Mouse (Mus musculus): ENCODE measurements around the gene Hnrnpab. TPM values are rescaled to one million over a fixed set of nuclear protein-coding genes. Genes with fewer than 3 reads are reported as not detected.

The Hnrnpab gene
- polyA plus RNA-seq, 1 experiment from 2014 or later: 703 TPM

DNA sequence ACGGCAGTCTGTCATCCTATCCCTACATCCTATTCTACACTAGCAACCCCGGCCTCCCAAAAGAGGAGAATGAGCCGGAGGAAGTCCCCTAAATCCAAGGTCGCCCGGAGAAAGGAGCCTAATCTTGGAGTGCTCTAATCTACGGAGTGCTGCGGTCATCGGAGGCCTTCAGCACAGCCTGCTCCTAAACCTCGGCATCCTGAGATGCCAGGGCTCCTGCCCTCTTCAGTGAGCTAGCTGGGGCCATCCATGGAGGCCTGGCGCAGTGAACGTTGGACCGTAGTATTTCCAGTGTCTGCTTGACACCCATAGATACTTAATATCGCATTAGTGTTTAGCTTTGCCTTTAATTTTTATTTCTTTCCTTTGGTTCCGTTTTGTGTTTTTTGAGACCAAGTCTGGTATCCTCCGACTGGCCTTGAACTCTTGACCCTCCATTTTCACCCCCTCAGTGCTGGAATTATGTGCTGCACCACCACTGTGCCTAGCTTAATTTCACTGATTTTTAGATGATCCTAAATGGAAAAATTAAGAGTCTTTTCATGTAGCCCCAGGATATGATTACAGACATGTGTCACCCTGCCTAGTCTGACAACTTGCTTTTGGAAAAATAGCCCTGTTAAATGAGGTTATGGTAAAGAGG, 570 bp upstream of the Hnrnpab start:
- Histone ChIP-seq H3K27ac (ENCODE audit: low read depth) (peak overlapping the region; percentile 97), H3K4me3 (ENCODE audit: low read depth, low read length) (peak overlapping the region; percentile 97), H3K27me3 (ENCODE audit: insufficient read depth, low read length) (no peaks in the 10 kb centered on the region), H3K9me3 (ENCODE audit: low read depth, low read length) (no peaks in the 10 kb centered on the region), H3K4me1 (ENCODE audit: insufficient read depth) (no peaks in the 10 kb centered on the region), H3K36me3 (ENCODE audit: insufficient read depth) (peaks cover 38% of the 10 kb centered on the region), H3K9ac (peak overlapping the region; percentile 99), H3K4me2 (peak overlapping the region; percentile 89)
- ATAC-seq (ENCODE audit: insufficient read depth): peak; percentile 55
- WGBS: 6% methylated on average over 15 of the region's 15 CpGs
- no peak for TF ChIP-seq CTCF (IDR thresholded peaks at IDR 0.05; ENCODE audit: low read depth)
- DNase-seq: no peak

DNA sequence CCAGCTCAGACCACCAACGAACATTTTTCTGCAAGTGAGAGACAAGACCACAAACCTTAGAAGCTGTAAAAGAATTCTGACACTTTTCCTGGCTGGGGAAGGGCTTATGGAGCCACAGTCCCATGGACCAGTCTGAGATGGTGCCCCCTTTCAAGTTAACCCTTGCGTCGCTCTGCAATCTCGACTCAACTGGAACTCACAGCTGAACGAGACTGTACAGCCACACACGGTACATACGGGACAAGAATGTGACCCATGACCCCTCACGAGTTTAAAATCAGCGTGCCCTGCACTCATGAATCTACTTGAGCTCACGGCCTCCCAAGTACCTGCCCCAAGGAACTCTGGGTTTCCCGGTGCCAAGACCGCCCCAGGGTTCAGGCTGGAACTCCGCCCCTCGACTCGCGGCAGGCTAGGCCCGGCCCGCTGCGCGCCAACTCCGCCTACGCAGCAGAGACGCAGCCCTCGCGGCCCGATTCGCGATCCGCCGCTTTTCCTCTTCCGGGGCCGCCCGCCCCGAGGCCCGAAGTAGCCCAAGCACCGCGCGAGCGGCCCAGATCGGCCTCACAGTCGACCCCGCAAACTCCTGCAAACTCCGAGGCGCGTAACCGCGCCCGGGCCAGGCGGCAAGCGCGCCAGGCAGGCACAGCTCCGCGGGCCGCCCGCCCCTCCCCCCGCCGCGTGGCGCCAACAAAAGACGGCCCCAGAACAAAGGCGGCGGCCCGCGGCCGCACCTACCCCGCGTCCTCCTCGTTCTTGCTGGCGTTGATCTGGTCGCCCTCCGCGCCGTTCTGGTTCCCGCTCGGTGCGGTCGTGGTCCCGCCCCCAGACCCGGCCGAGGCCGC, 823 bp downstream of the Hnrnpab start:
- peak overlapping the region; percentile 97 for H3K4me3 ChIP-seq (ENCODE audit: low read depth, low read length)
- no peaks in the 10 kb centered on the region for H3K27me3 ChIP-seq (ENCODE audit: insufficient read depth, low read length)
- WGBS: under 1% methylated on average over 71 of the region's 81 CpGs
- DNase-seq (peak; percentile 93), ATAC-seq (ENCODE audit: insufficient read depth) (peak; percentile 77)
- peak overlapping the region; percentile 66 for H3K4me2 ChIP-seq
- no peak for TF ChIP-seq CTCF (IDR thresholded peaks at IDR 0.05; ENCODE audit: low read depth)
- peak overlapping the region; percentile 99 for H3K9ac ChIP-seq
- no peaks in the 10 kb centered on the region for H3K9me3 ChIP-seq (ENCODE audit: low read depth, low read length)
- peaks cover 51% of the 10 kb centered on the region for H3K36me3 ChIP-seq (ENCODE audit: insufficient read depth)
- no peaks in the 10 kb centered on the region for H3K4me1 ChIP-seq (ENCODE audit: insufficient read depth)
- peak overlapping the region; percentile 97 for H3K27ac ChIP-seq (ENCODE audit: low read depth)

DNA sequence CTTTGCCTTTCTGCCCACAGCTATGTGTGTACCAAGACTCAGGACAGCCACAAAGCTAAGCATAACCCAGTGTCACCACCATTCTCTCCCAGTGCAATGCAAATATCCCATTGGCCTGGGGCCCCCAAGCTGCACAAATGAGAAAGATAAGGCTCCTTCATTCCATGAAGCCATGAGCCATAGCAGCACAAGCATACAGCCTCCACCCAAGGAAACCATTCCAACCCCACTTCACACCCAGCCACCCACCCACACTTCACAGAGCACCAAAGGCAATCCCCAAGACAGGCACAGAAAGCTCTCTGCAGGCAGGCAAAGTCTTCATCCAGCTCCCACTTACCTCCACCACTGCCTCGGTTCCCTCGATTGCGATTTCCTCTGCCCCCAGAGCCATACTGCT, 4.4 kb downstream of the Hnrnpab start:
- no peak for ATAC-seq (ENCODE audit: insufficient read depth)
- WGBS: 83% methylated on average over 3 of the region's 3 CpGs

DNA sequence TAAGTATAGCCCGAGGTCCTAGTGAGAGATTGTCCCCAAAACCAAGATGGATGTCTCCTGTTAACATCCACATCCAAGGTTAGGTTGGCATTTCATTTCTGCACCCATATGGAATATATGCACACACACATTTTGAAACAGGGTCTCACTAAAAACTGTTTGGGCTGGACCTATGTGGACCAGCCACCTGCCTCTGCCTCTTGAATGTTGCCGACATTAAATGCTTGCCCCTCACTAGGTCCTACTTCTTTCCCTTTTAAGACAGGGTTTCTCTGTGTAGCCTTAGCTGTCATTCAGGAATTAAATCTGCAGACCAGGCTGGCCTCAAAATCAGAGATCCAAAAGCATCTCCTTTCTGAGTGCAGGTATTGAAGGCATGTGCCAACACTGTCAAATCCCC, 9.1 kb downstream of the Hnrnpab start:
- 74% methylated on average over 2 of the region's 2 CpGs for WGBS
- no peak overlapping the region for H3K4me3 ChIP-seq (ENCODE audit: low read depth, low read length)
- H3K27ac ChIP-seq (ENCODE audit: low read depth): no peak overlapping the region; the same call in 1 of the 2 replicates

More for the DNA sequence above, 4.4 kb downstream of the Hnrnpab start:
- Histone ChIP-seq H3K4me3 (ENCODE audit: low read depth, low read length) (no peak overlapping the region), H3K27me3 (ENCODE audit: insufficient read depth, low read length) (no peaks in the 10 kb centered on the region), H3K4me2 (no peak overlapping the region), H3K27ac (ENCODE audit: low read depth) (no peak overlapping the region), H3K9me3 (ENCODE audit: low read depth, low read length) (no peaks in the 10 kb centered on the region), H3K36me3 (ENCODE audit: insufficient read depth) (peaks cover 87% of the 10 kb centered on the region), H3K9ac (no peak overlapping the region), H3K4me1 (ENCODE audit: insufficient read depth) (no peaks in the 10 kb centered on the region)
- TF ChIP-seq CTCF (IDR thresholded peaks at IDR 0.05; ENCODE audit: low read depth): no peak
- DNase-seq: no peak

DNA sequence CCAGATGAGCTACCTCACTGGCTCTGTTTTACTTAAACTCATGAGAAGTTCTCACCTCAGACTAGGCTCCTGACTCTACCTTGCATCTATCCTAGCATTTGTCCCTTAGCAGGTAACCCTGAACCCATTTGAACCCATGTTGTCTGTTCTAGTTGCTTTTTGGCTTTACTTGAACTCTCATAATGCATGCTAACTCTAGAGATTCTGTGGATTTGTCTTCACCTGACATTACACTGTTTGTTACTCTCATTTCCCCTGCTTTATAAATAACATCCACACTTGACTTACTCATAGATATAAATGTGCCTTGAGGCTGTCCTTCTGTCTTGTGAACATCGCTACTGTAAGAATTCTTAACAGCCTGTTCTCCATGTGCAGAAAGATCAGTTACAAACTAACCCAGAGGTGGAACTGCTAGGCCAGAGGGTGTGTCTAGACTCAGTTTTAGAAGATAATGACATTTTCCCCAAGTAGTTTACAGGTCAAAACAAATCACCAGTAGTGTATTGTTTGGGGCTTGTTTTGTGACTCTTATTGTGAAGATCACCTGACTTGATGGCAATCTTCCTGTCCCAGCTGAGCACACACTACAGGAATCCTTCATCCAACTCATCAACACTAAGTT, 11.1 kb downstream of the Hnrnpab start:
- peaks cover 98% of the 10 kb centered on the region for H3K36me3 ChIP-seq (ENCODE audit: insufficient read depth)
- no peak for TF ChIP-seq CTCF (IDR thresholded peaks at IDR 0.05; ENCODE audit: low read depth)

More for the DNA sequence above, 9.1 kb downstream of the Hnrnpab start:
- H3K27me3 ChIP-seq (ENCODE audit: insufficient read depth, low read length): no peaks in the 10 kb centered on the region
- no peaks in the 10 kb centered on the region for H3K9me3 ChIP-seq (ENCODE audit: low read depth, low read length)
- ATAC-seq (ENCODE audit: insufficient read depth) (no peak), DNase-seq (no peak)
- TF ChIP-seq CTCF (IDR thresholded peaks at IDR 0.05; ENCODE audit: low read depth): no peak
- H3K4me1 ChIP-seq (ENCODE audit: insufficient read depth): no peaks in the 10 kb centered on the region
- no peak overlapping the region for H3K4me2 ChIP-seq
- H3K9ac ChIP-seq: no peak overlapping the region
- H3K36me3 ChIP-seq (ENCODE audit: insufficient read depth): peaks cover 98% of the 10 kb centered on the region

DNA sequence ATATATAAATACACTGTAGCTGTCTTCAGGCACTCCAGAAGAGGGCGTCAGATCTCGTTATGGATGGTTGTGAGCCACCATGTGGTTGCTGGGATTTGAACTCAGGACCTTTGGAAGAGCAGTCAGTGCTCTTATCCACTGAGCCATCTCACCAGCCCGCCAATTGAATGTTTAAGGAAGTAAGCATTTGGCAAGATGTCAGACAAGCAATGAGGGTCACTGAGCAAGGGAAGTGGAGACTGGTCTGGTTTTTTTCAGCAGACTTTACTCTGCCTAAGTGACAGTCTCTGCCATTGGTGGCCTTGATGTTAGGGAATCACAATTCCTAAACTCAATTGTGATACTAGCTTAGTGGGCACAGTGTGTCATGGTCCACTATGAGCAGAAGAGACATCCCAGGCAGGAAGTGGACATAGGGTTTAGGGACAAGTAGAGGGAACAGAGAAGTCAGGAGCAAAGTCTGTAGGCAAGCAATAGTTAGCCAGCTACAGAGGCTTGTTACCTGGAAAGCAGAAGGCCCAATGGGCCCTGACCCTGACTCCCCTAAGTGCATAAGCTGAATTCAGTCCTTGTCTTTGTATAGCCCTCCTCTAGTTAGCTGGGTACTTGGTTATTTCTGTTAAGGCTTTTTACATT, 11.8 kb downstream of the Hnrnpab start:
- ATAC-seq (ENCODE audit: insufficient read depth) (no peak), DNase-seq (peak; percentile 61)
- no peak overlapping the region for H3K9ac ChIP-seq
- WGBS: 60% methylated on average over 3 of the region's 3 CpGs
- no peaks in the 10 kb centered on the region for H3K4me1 ChIP-seq (ENCODE audit: insufficient read depth)
- no peak overlapping the region for H3K4me3 ChIP-seq (ENCODE audit: low read depth, low read length)
- peaks cover 98% of the 10 kb centered on the region for H3K36me3 ChIP-seq (ENCODE audit: insufficient read depth)
- no peak for TF ChIP-seq CTCF (IDR thresholded peaks at IDR 0.05; ENCODE audit: low read depth)
- H3K9me3 ChIP-seq (ENCODE audit: low read depth, low read length): no peaks in the 10 kb centered on the region
- no peak overlapping the region for H3K4me2 ChIP-seq
- H3K27ac ChIP-seq (ENCODE audit: low read depth): no peak overlapping the region
- no peaks in the 10 kb centered on the region for H3K27me3 ChIP-seq (ENCODE audit: insufficient read depth, low read length)

More for the DNA sequence above, 11.1 kb downstream of the Hnrnpab start:
- DNase-seq: no peak
- no peaks in the 10 kb centered on the region for H3K9me3 ChIP-seq (ENCODE audit: low read depth, low read length)
- H3K4me2 ChIP-seq: no peak overlapping the region
- ATAC-seq (ENCODE audit: insufficient read depth): no peak
- H3K27me3 ChIP-seq (ENCODE audit: insufficient read depth, low read length): no peaks in the 10 kb centered on the region
- H3K9ac ChIP-seq: no peak overlapping the region
- 93% methylated on average over 1 of the region's 1 CpGs for WGBS
- H3K27ac ChIP-seq (ENCODE audit: low read depth): no peak overlapping the region
- H3K4me3 ChIP-seq (ENCODE audit: low read depth, low read length): no peak overlapping the region
- H3K4me1 ChIP-seq (ENCODE audit: insufficient read depth): no peaks in the 10 kb centered on the region

Measured in lung, embryonic 14.5 days (tissue).